Mouse (Mus musculus) yolk sac, embryonic 10.5 days (tissue): ENCODE results near the gene Cryaa.

Experiments
- DNase-seq: peaks from one replicate; pipeline ENCODE4 v3.0.0-alpha.2; 2017; ENCODE audit warnings: low spot score

The Cryaa gene

DNA sequence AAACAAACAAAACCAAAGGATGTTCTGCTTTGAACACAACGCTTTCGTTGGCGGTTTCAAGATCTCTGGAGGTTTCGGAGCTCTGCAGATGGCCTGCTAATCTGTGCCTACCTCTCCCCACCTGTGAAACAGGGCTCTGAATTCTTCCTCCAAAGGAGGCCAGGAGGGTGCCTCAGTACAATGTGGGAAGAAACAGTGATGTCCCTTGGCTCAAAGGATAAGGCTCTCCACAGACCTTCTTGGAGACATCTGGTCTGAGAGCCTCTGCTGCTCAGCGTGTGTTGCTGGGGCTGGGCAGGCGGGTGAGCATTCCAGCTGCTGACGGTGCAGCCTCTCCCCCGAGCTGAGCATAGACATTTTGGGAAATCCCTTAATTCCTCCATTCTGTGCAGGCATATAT is at the start of gene Cryaa:
Cryaa (plus strand) TSS at position 301 of the 400 bp plus-strand sequence.
- no peak for DNase-seq

DNA sequence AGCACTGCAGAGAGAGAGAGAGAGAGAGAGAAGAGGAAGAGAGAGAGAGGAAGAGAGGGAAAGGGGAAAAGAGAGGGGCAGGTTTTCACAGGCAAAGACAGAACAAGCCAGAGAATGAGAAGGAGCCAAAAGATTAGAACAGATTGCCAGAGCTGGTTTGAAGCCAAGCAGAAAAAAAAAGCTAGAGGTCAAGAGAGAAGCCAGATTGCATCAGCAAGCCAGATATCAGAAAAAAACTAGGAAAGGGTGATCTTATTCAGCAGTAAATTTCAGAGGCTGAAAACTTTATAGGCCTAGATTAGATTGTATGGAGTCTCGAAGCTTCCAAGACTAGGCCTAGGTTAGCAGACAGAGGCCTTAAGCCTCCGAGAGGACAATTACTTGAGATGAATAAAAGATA is 49.6 kb upstream of the Cryaa start:
- DNase-seq, result no peak

DNA sequence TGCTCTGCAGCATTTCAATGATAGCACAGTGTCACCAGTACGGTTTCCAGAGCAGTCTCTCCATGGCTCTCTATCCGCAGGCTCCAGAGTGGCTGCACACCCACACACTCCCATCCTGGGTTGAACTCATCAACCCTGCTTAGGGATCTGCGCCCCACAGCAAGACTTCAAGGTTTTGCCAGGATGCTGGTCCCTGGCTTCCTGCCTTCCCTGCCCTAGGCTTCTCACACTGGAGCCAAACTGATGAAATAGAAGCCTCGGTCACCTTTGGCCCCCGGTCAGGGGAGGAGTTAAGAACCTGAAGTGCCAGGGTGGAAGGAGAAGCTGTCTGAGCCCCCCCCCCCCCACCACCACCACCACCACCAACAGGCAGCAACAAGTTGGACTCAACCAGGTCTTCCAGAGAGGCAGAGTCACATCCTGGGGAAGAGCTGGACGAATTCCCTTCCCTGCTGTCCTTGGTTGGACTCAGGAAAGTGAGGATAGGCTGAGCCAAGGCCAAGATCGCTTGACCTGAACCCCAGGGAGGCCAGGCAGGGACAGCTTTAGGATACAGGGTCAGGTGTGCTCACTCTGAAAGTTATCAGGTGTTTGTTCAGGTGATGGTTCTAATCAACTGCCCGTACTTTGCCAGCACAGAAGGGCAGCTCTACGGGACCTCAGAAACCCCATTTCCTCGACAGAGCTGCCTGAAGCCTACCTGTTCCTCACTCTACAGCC is 46.4 kb upstream of the Cryaa start:
- DNase-seq, result no peak

DNA sequence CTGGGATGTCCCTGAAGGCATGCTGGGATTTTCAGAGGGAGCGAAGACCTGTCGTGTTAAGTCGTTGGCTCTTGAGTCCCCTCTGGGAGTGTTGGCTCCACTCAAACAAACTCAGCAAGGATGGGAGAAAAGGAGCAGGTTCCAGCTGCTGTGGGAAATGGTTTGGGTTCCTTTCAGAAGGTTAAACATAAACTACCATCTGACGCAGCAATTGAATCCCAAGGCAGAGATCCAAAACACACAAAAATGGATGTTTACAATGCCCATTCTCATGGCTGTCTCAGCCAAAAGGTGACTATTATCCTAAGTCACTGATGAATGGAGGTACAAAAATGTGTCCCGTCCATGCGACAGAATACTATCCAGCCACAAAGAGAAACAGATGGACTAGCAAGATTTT is 44.6 kb upstream of the Cryaa start:
- DNase-seq, result no peak

DNA sequence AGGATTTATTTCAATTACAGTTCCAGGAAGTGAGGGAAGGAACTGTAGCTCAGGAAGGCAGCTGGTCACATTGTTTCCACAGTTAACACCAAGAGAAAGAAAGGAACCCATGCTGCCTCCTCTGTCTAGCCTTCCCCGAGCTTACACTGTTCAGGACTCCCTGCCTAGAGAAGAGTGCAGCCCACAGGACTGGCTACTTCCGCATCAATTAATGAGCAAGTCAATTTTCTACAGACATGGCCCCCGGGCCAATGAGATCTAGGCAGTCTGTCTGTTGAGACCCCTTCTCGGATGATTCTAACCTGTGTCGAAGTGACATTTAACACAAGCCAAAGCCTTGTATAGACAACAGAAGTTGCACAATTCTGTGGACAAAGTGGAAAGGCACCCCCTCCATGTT is 42.7 kb upstream of the Cryaa start:
- DNase-seq, result no peak

DNA sequence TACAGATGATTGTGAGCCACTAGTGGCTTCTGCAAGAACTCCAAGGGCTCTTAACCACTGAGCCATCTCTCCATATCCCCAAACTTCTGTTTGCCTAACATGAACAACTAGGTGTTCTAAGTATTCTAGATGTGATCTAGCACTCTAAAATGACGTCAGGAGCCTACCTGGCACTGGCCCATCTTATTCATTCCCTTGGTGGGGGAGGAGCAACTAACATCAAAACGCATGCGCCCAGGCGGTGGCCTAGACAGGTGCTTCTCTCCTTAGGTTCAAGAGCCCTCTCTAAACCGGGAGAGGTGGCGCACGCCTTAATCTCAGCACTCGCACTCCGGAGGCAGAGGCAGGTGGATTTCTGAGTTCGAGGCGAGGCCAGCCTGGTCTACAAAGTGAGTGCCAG is 41.8 kb upstream of the Cryaa start:
- no peak for DNase-seq

DNA sequence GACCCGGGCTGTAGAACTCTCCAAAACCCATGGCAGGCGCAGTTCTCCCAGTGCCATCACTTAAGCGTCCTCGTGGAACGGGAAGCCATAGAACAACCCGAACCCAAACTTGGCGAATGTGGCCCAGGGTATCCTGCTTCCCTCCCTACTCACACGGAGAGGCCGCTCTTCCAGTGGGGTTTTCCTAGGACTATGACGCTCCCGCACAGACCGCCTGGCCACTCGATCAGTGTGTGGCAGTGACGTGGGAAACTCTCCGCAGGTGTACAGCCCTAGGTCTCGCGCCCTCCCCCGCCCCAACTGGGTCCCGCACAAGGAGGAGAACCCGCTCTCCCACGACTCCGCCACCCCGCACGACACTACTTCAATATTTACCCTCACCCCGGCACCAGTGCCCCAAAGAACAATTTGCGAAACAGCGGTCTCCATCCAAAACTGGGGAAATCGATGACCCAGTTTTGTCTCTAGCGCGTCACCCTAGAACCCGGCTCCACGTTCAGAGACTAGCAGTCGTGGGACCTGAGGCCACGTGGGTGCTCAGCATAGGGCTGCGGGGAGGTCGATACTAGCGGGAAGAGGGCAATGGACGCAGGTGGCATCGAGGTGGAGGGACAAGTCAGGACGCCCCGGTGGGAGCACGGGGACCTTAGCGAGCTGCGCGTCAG is 41.2 kb upstream of the Cryaa start:
- no peak for DNase-seq

DNA sequence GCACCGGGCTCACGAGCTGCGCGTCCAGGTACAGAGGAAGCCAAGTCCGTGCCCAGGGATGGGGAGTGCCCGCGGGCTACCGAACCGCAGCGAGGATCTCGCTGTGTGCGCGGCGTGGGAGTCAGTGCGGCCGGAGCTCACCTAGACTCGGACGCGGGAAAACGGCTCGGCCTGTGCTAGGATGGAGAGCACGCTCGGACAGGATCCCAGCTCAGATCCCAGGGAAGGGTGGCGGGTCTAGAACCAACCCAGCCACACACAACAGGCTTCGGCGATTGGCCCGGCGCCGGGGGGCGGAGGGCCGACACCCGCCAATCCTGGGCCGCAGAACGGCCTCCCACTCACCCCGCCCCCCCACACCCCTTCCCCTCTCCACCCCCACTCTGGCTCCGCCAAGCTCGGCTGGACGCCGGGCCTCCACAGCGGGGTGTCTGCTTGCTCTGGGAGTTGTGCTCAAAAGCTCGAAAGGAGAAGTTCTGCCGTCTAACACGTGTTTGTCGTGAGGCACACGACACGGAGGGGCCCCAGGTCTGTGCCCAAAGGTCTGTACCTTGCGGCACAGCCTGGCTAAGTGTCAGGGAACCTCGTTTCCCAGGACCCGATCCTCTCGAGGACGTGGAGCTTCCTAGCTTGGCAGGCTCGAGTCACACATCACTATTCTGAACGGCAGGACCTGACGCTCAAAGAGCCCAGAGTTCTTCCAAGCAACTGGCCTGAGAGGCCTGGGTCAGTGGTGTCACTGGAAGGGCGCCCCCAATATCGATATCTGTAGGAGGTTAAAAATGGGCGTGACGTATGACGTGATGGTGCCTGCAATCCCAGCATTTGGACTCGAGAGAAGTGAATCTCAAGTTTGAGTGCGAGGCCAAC is 40.4 kb upstream of the Cryaa start, which contains the start of gene Cbs:
Cbs (minus strand) TSS at position 297 of the 870 bp plus-strand sequence.
- DNase-seq, result peak; percentile 82

DNA sequence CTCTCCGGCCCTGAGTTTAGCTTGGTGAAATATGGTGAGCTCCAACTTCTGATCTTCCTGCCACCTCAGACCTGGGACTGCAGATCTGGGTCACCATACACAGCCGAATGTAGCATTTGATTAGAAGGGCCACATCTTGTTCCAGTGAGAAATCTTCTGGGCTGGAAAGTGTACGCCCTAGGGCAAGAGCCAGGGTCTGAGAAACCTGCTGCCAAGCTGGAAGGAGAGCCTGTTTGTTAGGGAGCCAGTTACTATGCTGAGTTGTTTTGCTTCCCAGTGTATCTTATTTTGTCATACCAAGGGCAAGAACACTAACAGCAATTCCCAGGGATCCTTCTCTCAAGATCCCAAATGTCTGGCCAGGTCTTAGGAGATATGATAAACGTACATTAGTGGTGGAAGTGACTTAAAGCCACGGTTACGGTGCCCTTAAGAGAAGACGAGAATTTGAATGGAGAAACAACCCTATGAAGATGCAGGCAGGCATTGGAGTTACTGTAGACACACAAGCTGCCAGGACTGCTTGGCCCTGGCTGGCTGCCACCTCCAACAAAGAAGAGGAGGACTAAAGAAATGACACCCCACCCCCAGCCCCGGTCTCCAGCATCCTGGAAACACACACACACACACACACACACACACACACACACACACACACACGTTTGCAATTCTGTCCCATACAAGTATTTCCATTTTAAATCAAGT is 39.6 kb upstream of the Cryaa start:
- DNase-seq, result no peak

DNA sequence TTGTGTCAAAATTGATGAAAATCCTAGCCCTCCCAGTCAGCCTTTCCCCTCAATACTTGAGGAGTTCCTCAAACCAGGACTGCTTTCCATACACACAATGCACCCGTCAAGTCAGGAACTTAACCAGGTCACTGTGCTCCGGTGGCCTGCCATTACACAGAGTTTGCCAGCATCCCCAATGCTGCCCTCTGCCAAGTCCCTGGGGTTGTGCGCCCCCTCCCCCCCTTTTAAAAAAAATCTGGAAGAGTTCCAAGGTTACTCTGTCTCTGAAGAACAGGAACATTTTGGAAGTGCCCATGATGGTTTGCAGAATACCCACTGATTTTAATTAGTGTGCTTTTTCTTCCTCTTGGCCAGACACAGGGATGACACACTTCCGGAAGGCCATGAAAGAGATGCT is 38.0 kb upstream of the Cryaa start:
- no peak for DNase-seq

DNA sequence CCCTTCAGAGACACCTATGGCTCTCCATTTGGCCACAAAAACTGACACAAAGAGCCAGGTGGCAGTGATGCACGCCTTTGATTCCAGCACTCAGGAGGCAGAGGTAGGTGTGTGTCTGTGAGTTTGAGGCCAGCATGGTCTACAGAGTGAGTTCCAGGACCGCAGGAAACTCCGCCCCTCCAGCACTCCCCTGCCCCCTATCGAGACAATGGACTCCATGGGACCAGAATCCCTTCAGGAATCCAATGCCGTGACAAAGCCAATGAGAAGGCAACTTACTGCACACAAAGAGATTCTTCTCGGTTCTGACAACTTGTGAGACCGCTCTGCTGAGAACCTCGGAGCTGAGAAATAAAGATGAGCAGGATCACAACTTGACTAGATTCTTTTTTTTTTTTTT is 35.3 kb upstream of the Cryaa start:
- no peak for DNase-seq

DNA sequence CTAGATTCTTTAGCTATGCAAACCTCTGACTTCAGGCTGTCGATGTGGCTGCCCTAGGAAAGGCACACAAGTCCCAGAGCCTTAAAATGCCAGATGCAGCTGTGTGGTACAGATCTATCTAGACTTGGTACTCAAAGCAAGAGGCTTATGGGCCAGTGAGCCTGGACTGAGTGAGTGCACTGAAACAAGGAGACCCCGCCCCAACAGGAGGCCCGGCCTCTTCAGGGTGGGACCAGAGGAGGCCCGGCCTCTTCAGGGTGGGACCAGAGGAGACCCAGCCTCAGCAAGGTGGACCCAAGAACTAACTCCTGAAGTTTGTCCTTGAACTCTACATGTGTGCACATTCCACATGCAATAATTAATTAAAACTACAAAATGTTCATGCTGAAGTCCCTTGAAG is 34.7 kb upstream of the Cryaa start:
- no peak for DNase-seq

DNA sequence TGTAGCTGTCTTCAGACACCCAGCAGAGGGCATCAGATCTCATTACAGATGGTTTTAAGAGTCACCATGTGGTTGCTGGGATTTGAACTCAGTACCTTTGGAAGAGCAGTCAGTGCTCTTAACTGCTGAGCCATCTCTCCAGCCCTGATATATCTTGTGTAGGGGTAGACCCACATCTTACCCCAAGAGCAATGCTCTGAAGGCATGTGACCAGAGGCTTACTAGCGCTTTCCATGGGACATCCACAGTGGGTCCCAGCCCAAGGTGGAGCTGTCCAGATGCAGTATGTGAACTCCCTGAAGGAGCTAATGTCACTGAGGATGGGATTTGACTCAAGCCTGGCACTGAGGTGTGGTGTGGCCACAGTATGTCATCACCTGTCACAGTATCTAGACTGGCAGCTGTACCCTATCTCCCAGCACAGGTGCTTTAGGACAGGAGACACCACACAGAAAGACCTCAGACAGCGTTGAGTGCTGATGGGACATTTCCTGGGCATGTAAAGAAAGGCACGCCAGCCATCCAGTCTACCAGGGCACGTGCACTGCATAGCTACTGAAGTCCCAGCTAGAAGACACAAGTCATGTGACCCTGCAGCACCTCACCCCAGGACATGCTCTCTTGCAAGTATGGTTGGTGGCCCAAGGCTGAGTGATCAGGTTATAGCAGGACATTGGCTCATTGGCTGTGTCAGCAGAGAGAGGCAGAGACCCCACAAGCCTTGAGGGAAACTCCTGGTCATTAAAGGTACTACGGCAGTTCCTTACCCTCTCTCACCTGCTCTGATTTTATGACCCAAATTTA is 31.2 kb upstream of the Cryaa start:
- DNase-seq, result peak; percentile 22

DNA sequence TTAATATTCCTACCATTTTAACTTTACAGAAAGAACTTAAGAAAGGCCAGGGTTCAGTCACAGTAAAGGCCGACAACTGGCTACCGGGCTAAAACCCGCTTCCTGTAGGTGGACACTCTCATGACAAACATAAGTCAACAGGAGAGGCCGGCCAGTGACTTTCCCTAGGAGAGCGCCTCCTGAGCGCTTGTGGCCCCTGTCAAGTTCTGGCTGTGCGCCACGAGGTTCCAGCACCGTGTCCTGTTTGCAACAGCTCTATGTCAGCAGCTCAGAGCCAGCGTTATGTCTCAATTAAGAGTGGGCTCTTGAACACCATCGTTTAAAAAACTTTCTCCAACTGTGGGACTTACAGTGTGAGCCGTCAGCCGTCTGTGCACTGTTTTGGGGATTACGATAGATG is 25.5 kb upstream of the Cryaa start:
- DNase-seq, result no peak

DNA sequence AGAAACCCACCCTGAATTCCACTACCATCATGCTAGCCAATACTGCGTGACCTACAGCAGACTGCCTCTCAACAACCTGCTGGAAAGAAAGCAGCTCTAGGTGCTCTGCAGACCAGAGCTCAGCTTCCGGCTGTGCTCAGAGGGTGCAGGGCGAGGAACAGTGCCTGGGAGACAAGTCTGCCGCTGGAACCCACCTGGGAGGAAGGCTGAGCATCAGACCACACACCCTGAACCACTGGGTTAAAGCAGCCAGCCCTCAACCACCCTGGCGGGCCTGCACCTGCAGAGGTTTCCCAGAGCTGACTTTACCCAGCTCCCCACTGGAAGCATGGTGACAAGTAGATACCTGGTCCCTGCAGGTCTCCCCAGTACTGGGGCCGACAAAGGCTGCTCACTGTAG is 24.3 kb upstream of the Cryaa start:
- DNase-seq, result no peak

DNA sequence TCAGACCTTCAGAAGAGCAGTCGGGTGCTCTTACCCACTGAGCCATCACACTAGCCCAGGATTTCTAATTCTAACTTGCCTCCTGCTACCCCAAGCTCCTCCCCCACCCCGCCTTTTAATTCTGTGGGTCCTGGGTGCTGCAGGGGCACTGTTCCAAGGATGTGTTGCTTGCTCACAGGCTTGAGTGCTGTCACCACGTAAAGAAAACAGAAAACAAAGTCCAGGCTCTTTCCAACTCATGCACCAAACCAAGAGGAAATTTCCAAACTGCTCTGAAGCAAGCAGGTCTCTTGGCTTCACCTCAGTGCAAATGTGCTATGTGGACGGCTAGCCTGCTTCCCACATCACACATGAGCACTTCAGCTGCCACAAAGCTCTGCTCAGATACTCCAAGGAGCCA is 22.2 kb upstream of the Cryaa start:
- DNase-seq, result no peak

DNA sequence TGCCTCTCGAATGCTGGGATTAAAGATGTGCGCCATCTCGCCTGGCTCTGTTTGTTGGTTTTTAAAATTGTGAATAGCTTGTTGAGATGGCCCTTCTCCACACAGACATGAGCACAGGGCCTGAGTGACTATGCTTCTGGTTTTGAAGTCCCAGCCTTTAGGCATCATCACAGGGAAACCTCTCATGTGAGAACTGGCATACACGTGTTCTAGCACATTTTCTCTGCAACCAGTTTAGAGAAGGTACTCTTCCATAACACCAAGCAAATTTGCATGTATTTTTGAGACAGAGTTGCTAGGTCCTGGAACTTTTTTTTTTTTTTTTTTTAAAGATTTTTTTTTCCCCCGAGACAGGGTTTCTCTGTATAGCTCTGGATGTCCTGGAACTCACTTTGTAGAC is 20.9 kb upstream of the Cryaa start:
- no peak for DNase-seq

DNA sequence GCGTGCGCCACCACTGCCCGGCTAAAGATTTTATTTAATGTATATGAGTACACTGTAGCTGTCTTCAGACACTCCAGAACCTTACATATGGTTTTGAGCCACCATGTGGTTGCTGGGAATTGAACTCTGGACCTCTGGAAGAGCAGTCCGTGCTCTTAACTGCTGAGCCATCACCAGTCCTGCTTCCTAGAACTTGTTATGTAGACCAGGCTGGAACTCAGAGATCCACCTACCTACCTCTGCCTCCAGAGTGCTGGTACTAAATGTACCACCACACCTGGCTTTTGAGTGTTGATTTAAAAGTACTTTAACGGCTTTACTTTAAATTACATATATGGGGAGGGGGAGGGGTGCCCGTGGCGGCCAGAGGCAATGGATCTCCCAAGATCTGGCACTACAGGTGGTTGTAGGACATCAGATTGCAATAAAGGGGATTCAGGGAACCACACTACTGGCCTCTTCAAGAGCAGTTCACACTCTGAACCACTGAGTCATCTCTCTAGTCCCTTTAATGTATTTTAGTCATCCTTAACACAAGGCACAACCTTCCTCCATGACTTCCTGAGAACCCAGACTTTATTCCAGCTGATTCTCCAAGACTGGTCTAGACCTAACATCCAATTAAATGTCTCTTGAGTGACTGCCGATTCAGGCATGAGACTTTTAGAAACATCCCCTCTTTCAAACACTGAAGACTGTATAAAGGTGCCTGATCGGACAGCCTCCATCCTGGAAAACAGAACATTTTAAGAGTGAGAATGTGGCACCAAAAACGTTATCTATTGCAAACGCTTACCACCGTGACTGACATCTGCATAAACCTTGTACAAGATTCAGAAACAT is 20.2 kb upstream of the Cryaa start:
- DNase-seq, result peak; percentile 29

DNA sequence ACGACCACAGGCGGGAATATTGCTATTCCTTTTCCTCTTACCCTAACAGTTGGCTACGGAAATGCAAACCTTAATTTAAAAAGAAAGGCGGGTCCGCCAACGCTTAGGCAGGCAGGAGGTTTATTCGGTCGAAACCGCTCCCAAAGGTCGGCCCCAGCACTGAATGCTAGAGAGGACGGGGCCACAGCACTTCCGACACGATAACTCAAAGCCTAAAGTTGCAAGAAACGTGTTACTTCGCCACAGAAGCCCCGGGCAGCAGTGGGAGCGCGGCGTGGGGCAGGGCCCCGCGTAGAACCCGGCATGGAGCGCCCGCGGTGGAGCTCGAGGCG is 19.5 kb upstream of the Cryaa start:
- no peak for DNase-seq

DNA sequence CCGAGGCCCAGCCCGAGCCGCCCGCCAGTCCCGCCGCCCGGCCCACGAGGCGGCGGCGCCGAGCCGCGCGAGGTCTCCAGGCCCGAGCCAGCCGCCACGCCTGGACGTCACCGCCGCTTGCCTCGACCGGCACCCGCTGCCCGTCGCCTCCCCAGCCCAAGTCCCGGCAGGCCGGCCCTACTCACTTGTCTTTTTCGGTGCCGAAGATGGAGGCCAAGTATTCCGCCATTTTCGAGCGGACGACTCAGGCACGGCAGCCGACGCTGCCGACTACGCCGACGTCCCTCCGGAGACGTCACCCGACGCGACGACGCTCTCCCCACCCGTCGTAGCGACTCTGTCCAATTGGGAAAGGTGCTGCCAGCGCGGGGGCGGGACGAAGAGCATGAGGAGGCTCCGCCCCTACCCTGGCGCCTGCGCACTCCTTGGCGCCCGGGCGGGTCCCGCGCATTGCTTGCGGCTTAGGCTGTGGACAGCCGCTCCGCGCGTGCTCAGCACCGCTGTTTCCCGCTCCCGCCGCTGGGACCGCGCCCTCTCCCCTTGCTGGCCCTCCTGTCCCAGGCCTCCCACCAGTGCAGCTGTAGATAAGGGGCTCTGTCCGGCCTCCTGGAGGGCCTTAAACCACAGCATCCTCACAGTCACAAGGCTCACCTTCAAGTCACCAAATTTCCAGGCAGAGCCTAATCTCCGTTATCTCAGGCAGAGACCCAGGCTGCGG is 19.0 kb upstream of the Cryaa start, which contains the start of gene U2af1:
U2af1 (minus strand) TSS at position 425 of the 718 bp plus-strand sequence.
- DNase-seq, result peak; percentile 97
